Mouse (Mus musculus) intestine, postnatal 0 days (tissue): ENCODE measurements at regions not wholly inside any gene's neighbourhood (a gene's known extent, or its start where the extent isn't known, plus 50 kb on each side); places are given as distances from the start of the nearest gene placed in this dataset.

Source experiments
- ATAC-seq: fragments of 200-750 bp; cut with Nextera tagmentation; 2 replicates; pipeline ENCODE4 v1.8.0; 2017; ENCODE audit warnings: mild to moderate bottlenecking, moderate TSS enrichment, moderate library complexity
- H3K27ac ChIP-seq: fragments of 300-500 bp; sonication (generic); 2 replicates; pipeline ENCODE4 v1.5.1; 2014; ENCODE audit warnings: mild to moderate bottlenecking, low read depth, low read length, moderate library complexity
- H3K27me3 ChIP-seq: fragments of 300-500 bp; sonication (generic); replicated peaks from 2 replicates; pipeline ENCODE4 v1.6.1; 2014; ENCODE audit warnings: low read length, mixed read lengths; ENCODE audit not compliant: control insufficient read depth, insufficient read depth
- H3K36me3 ChIP-seq: fragments of 300-500 bp; sonication (generic); 2 replicates; pipeline ENCODE4 v1.6.1; 2014; ENCODE audit warnings: mild to moderate bottlenecking, moderate library complexity; ENCODE audit not compliant: control insufficient read depth, insufficient read depth
- H3K4me1 ChIP-seq: fragments of 300-500 bp; sonication (generic); replicated peaks from 2 replicates; pipeline ENCODE4 v1.6.1; 2014; ENCODE audit warnings: antibody characterized with exemption, low read length, mixed read lengths; ENCODE audit not compliant: control insufficient read depth, insufficient read depth
- H3K4me2 ChIP-seq: fragments of 300-500 bp; sonication (generic); replicated peaks from 2 replicates; pipeline ENCODE4 v1.6.1; 2014; ENCODE audit warnings: low read depth, mild to moderate bottlenecking, moderate library complexity
- H3K4me3 ChIP-seq: fragments of 300-500 bp; sonication (generic); 2 replicates; pipeline ENCODE4 v1.5.1; 2014; ENCODE audit warnings: low read depth, low read length
- H3K9ac ChIP-seq: fragments of 300-500 bp; sonication (generic); 2 replicates; pipeline ENCODE4 v1.6.1; 2014; ENCODE audit warnings: mild to moderate bottlenecking, low read depth, low read length
- H3K9me3 ChIP-seq: fragments of 300-500 bp; sonication (generic); 2 replicates; pipeline ENCODE4 v1.6.1; 2016; ENCODE audit warnings: mixed run types; ENCODE audit not compliant: control insufficient read depth
- CTCF ChIP-seq: sonication (generic); IDR thresholded peaks from 2 replicates; pipeline ENCODE4 v1.5.1; 2016; ENCODE audit warnings: low read depth, mild to moderate bottlenecking, control low read depth, antibody characterized with exemption, moderate library complexity
- WGBS: fragments of 180-500 bp; shearing (Covaris S2); extraction: QIAGEN DNeasy Blood & Tissue Kit; methylation state at CpG from one replicate; pipeline ENCODE4 v1.1.7; 2014; 5-methylcytosine and 5-hydroxymethylcytosine counted together

- Histone ChIP-seq H3K4me2 (no peak overlapping the region), H3K9ac (no peak overlapping the region), H3K4me3 (no peak overlapping the region), H3K36me3 (no peaks in the 10 kb centered on the region), H3K4me1 (no peaks in the 10 kb centered on the region), H3K27ac (no peak overlapping the region), H3K9me3 (no peaks in the 10 kb centered on the region), H3K27me3 (no peaks in the 10 kb centered on the region)
- TF ChIP-seq CTCF, result no peak
- ATAC-seq, result no peak
Measured at GRCm38 (mm10) chr2:47922965-47923364, 890.9 kb upstream of the Acvr2a start.

- TF ChIP-seq CTCF, result no peak
- H3K36me3 ChIP-seq, result no peaks in the 10 kb centered on the region
- ATAC-seq, result no peak
- no peak overlapping the region for H3K27ac ChIP-seq
- no peak overlapping the region for H3K4me3 ChIP-seq
- no peak overlapping the region for H3K4me2 ChIP-seq
- no peaks in the 10 kb centered on the region for H3K9me3 ChIP-seq
- H3K4me1 ChIP-seq, result no peaks in the 10 kb centered on the region
- H3K27me3 ChIP-seq, result no peaks in the 10 kb centered on the region
- no peak overlapping the region for H3K9ac ChIP-seq
Measured at GRCm38 (mm10) chr2:47926620-47927019, 887.3 kb upstream of the Acvr2a start.

GRCm38 (mm10) chr2:47945061-47945460 lies 868.8 kb upstream of the Acvr2a start:
- peak; percentile 51 for TF ChIP-seq CTCF
- ATAC-seq, result no peak

GRCm38 (mm10) chr2:47991132-47991531 lies 822.8 kb upstream of the Acvr2a start:
- no peaks in the 10 kb centered on the region for H3K4me1 ChIP-seq
- no peak for TF ChIP-seq CTCF
- H3K27ac ChIP-seq, result no peak overlapping the region
- H3K4me2 ChIP-seq, result no peak overlapping the region
- H3K9me3 ChIP-seq, result no peaks in the 10 kb centered on the region
- no peaks in the 10 kb centered on the region for H3K27me3 ChIP-seq
- no peaks in the 10 kb centered on the region for H3K36me3 ChIP-seq
- ATAC-seq, result no peak
- WGBS, result 45% methylated on average over 1 of the region's 1 CpGs
- H3K4me3 ChIP-seq, result no peak overlapping the region
- no peak overlapping the region for H3K9ac ChIP-seq

More at GRCm38 (mm10) chr2:47945061-47945460, 868.8 kb upstream of the Acvr2a start:
- H3K4me3 ChIP-seq, result no peak overlapping the region
- no peak overlapping the region for H3K9ac ChIP-seq
- no peaks in the 10 kb centered on the region for H3K9me3 ChIP-seq
- H3K4me1 ChIP-seq, result no peaks in the 10 kb centered on the region
- H3K27ac ChIP-seq, result no peak overlapping the region
- no peak overlapping the region for H3K4me2 ChIP-seq
- no peaks in the 10 kb centered on the region for H3K36me3 ChIP-seq
- no peaks in the 10 kb centered on the region for H3K27me3 ChIP-seq

DNA sequence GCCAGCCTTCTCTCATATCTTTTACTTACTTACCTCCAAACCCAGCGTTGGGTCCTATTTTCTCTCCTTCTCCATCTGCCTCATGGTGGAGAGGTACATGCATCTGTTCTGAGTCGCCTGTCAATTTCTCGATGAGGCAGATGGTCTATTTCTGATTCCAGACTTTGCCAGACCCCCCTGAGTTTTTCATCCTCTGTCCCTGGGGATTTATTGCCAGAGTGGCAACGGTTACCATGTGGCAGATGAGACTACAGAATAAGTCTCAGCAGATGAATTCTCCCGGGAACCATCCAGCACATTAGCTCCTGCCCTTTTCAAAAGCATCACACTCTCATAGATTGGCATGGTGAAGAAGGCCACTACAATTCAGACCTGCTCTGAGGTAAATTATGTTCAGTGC lies 819.7 kb upstream of the Acvr2a start:
- ATAC-seq, result no peak
- Histone ChIP-seq H3K9ac (no peak overlapping the region), H3K4me1 (no peaks in the 10 kb centered on the region), H3K9me3 (no peaks in the 10 kb centered on the region), H3K36me3 (no peaks in the 10 kb centered on the region), H3K27ac (no peak overlapping the region), H3K4me2 (no peak overlapping the region), H3K27me3 (no peaks in the 10 kb centered on the region), H3K4me3 (no peak overlapping the region)
- no peak for TF ChIP-seq CTCF
- WGBS, result 87% methylated on average over 5 of the region's 5 CpGs

DNA sequence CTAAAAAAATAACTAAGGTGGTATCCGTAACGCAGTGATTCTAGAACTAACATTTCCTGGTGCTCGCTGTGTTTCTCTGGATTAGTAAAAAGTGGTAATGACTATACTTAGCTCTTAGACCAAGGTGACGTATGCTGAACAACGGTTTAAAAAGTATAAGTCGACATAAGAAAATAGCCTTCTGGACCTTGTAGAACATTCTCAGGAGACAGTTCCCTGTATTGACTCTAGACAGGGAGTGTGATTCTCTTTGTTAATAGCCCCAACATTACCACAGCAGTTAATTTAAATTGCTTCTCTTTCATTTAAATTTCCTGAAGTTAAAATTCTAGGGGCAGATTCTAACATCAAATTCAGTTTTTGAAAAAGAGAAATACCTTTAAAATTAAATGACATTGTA lies 812.7 kb upstream of the Acvr2a start:
- no peak for TF ChIP-seq CTCF
- 81% methylated on average over 6 of the region's 6 CpGs for WGBS
- Histone ChIP-seq H3K27me3 (no peaks in the 10 kb centered on the region), H3K4me2 (no peak overlapping the region), H3K4me3 (no peak overlapping the region), H3K36me3 (no peaks in the 10 kb centered on the region), H3K9me3 (no peaks in the 10 kb centered on the region), H3K4me1 (no peaks in the 10 kb centered on the region), H3K27ac (no peak overlapping the region), H3K9ac (no peak overlapping the region)
- ATAC-seq, result no peak

DNA sequence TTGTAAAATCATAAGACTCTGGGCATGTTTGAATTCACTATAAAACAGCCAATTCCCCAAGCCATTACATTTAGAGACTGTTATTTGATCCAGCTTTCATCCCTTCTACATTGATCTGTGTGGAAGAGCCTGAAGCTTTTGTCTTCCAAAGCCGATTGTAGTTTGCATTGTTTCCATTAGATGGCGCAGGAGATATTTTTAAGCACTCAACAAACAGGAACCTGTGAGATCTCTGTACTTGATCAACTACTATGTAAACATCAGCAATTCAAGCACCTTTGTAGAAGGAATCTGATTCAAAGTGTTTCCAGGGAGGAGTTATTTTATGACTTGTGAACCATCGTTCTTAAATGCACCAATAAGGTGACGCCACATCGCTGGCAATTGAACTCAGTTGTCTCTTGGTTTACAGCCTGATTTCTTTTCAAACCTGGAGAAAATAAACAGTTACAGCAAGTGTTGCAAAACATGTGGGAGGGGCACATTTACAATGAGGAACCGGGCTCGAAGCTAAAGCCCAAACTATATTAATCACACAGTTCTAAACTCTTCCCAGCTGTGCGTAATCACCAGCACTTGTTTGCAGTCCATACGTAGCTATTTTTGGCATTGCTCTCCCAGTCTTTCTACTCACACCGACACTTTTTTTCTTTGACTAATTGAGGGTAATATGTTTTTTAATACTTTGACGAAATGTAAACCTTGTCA lies 812.0 kb upstream of the Acvr2a start:
- whole genome bisulfite sequencing, result 22% methylated on average over 11 of the region's 11 CpGs

More for the DNA sequence above, 812.0 kb upstream of the Acvr2a start:
- TF ChIP-seq CTCF, result peak; percentile 82
- H3K4me2 ChIP-seq, result peak overlapping the region; percentile 25
- no peaks in the 10 kb centered on the region for H3K36me3 ChIP-seq
- no peak overlapping the region for H3K4me3 ChIP-seq
- H3K9ac ChIP-seq, result no peak overlapping the region
- no peaks in the 10 kb centered on the region for H3K9me3 ChIP-seq
- H3K4me1 ChIP-seq, result no peaks in the 10 kb centered on the region
- H3K27me3 ChIP-seq, result no peaks in the 10 kb centered on the region
- peak; percentile 56 for ATAC-seq
- H3K27ac ChIP-seq, result no peak overlapping the region
